Comparison of ENCODE assay signal across 12 mouse cellular contexts in genomic region chr4:155736421-155736820, GRCm38 (mm10). TPM values are rescaled to one million over a fixed set of nuclear protein-coding genes. Genes with fewer than 3 reads are reported as not detected.
DNase-seq lines count a peak whose midpoint lies in the region; ATAC-seq and TF ChIP-seq lines count a peak whose summit lies in the region.
"Had no signal": no experiment of that assay in that cellular context is flagged by ENCODE, and none has a peak within 500 bp of the region (broad histone marks: within the 10 kb centered on the region; RNA-seq: fewer than 3 reads in every experiment).

No protein-coding gene starts in this region.

- intact Hi-C loops in gastrocnemius, adult 2 months (cut with DNase I), result no loop called here
- intact Hi-C loops in gastrocnemius, postnatal 36 days (cut with DNase I), result no loop called here

- no peaks in the 10 kb centered on the region for H3K9me3 ChIP-seq in neural tube, embryonic 11.5 days (ENCODE audit: control insufficient read depth, low read length)
- H3K9me3 ChIP-seq in hindbrain, postnatal 0 days (ENCODE audit: low read length), result no peaks in the 10 kb centered on the region
- H3K9me3 ChIP-seq in neural tube, embryonic 15.5 days (replicated peaks), result no peaks in the 10 kb centered on the region

- TF ChIP-seq CTCF in gastrocnemius, adult 2 months (IDR thresholded peaks at IDR 0.05), result no peak
- TF ChIP-seq CTCF in hindbrain, postnatal 0 days (IDR thresholded peaks at IDR 0.05; ENCODE audit: low read depth), result no peak

- DNase-seq in gastrocnemius, adult 2 months, result peak; percentile 6
- no peak for DNase-seq in gastrocnemius, postnatal 36 days
- DNase-seq in neural tube, embryonic 11.5 days (ENCODE audit: low spot score), result no peak
- DNase-seq in neural tube, embryonic 10.5 days (ENCODE audit: extremely low spot score, low spot score), result no peak
- no peak for DNase-seq in hindbrain, postnatal 0 days (ENCODE audit: low spot score)
- DNase-seq in frontal cortex, postnatal 36 days (ENCODE audit: low spot score in 2 of 2), result no peak
- no peak for DNase-seq in kidney, postnatal 25 days
- DNase-seq: kidney, postnatal 14 days; lung, postnatal 14 days; right cerebral cortex, postnatal 4 days had no signal

- H3K4me2 ChIP-seq in neural tube, embryonic 11.5 days (ENCODE audit: low read depth), result peak overlapping the region; percentile 74
- peak overlapping the region; percentile 89 for H3K4me2 ChIP-seq in hindbrain, postnatal 0 days (ENCODE audit: low read depth, low read length)
- H3K4me2 ChIP-seq in neural tube, embryonic 15.5 days, result peak overlapping the region; percentile 88

- ATAC-seq in neural tube, embryonic 11.5 days (ENCODE audit: insufficient read depth, low FRiP score, low TSS enrichment), result no peak
- no peak for ATAC-seq in hindbrain, postnatal 0 days
- ATAC-seq in neural tube, embryonic 15.5 days (ENCODE audit: low FRiP score), result no peak

- H3K27ac ChIP-seq in gastrocnemius, adult 2 months, result no peak overlapping the region
- no peak overlapping the region for H3K27ac ChIP-seq in neural tube, embryonic 11.5 days (ENCODE audit: low read depth, low read length)
- no peak overlapping the region for H3K27ac ChIP-seq in hindbrain, postnatal 0 days
- H3K27ac ChIP-seq in neural tube, embryonic 15.5 days (replicated peaks), result no peak overlapping the region
- H3K27ac ChIP-seq: stomach, postnatal 0 days had no signal

- H3K4me3 ChIP-seq in gastrocnemius, adult 2 months, result no peak overlapping the region
- no peak overlapping the region for H3K4me3 ChIP-seq in neural tube, embryonic 11.5 days (ENCODE audit: low read depth, low read length)
- 0 out of 2 replicates have a peak overlapping the region, but pooled peaks have one; percentile 83 for H3K4me3 ChIP-seq in hindbrain, postnatal 0 days (ENCODE audit: low read length)
- H3K4me3 ChIP-seq in neural tube, embryonic 15.5 days (replicated peaks), result no peak overlapping the region; the same call in 1 of the 2 replicates

- 89% methylated on average over 5 of the region's 5 CpGs for WGBS in neural tube, embryonic 11.5 days
- WGBS in hindbrain, postnatal 0 days, result 89% methylated on average over 5 of the region's 5 CpGs
- WGBS in neural tube, embryonic 15.5 days, result 93% methylated on average over 5 of the region's 5 CpGs

- peaks cover 11% of the 10 kb centered on the region for H3K4me1 ChIP-seq in neural tube, embryonic 11.5 days (ENCODE audit: control insufficient read depth, insufficient read depth, low read length)
- peaks cover 8% of the 10 kb centered on the region; the same call in 1 of the 2 replicates for H3K4me1 ChIP-seq in hindbrain, postnatal 0 days (ENCODE audit: insufficient read depth, low read length)
- peaks cover 45% of the 10 kb centered on the region for H3K4me1 ChIP-seq in neural tube, embryonic 15.5 days

- no peaks in the 10 kb centered on the region for H3K27me3 ChIP-seq in neural tube, embryonic 11.5 days (ENCODE audit: control insufficient read depth, insufficient read depth, low read length)
- no peaks in the 10 kb centered on the region for H3K27me3 ChIP-seq in hindbrain, postnatal 0 days (ENCODE audit: insufficient read depth, low read length)
- no peaks in the 10 kb centered on the region for H3K27me3 ChIP-seq in neural tube, embryonic 15.5 days (replicated peaks)

- peaks cover 6% of the 10 kb centered on the region; the same call in 1 of the 2 replicates for H3K36me3 ChIP-seq in neural tube, embryonic 11.5 days (ENCODE audit: control insufficient read depth, insufficient read depth, low read length)
- peaks cover 16% of the 10 kb centered on the region; the same call in 1 of the 2 replicates for H3K36me3 ChIP-seq in hindbrain, postnatal 0 days (ENCODE audit: insufficient read depth, low read length)
- peaks cover 45% of the 10 kb centered on the region for H3K36me3 ChIP-seq in neural tube, embryonic 15.5 days

- no peak overlapping the region; the same call in 1 of the 2 replicates for H3K9ac ChIP-seq in neural tube, embryonic 11.5 days (ENCODE audit: low read length)
- no peak overlapping the region for H3K9ac ChIP-seq in hindbrain, postnatal 0 days (replicated peaks; ENCODE audit: low read length)
- peak overlapping the region; percentile 91; the same call in 1 of the 2 replicates for H3K9ac ChIP-seq in neural tube, embryonic 15.5 days (replicated peaks)

RNA-seq across cellular contexts. Expression of gene Tmem240, which starts 1.8 kb away (rescaled TPM):
- under 1 TPM; 0.41 to 0.67 TPM for total RNA-seq in gastrocnemius, adult 2 months (2021)
- total RNA-seq in gastrocnemius, postnatal 36 days (2021), result under 1 TPM; 0.28 to 0.39 TPM
- 0.64 and 1.3 TPM in 2 replicates for polyA plus RNA-seq in neural tube, embryonic 11.5 days (2014; fragmentation: Nextera tagmentation; extraction: Ambion mirVana)
- total RNA-seq in hindbrain, postnatal 0 days (2014; rRNA removed), result 73.3 and 82.2 TPM in 2 replicates
- polyA plus RNA-seq in hindbrain, postnatal 0 days (2015; fragmentation: Nextera tagmentation; extraction: Ambion mirVana), result 31.0 and 33.6 TPM in 2 replicates
- polyA plus RNA-seq in neural tube, embryonic 15.5 days (2015; fragmentation: Nextera tagmentation; extraction: Ambion mirVana), result 23.7 and 28.3 TPM in 2 replicates

RNA-seq across cellular contexts. Expression of gene Atad3a, which starts 24.5 kb away (rescaled TPM):
- total RNA-seq in gastrocnemius, adult 2 months (2021), result 10 to 100 TPM; 25.4 to 35.3 TPM
- total RNA-seq in gastrocnemius, postnatal 36 days (2021), result 10 to 100 TPM; 23.7 to 26.6 TPM
- polyA plus RNA-seq in neural tube, embryonic 11.5 days (2014; fragmentation: Nextera tagmentation; extraction: Ambion mirVana), result 92.4 and 101 TPM in 2 replicates
- total RNA-seq in hindbrain, postnatal 0 days (2014; rRNA removed), result 65.7 and 83.4 TPM in 2 replicates
- polyA plus RNA-seq in hindbrain, postnatal 0 days (2015; fragmentation: Nextera tagmentation; extraction: Ambion mirVana), result 68.8 and 72.2 TPM in 2 replicates
- polyA plus RNA-seq in neural tube, embryonic 15.5 days (2015; fragmentation: Nextera tagmentation; extraction: Ambion mirVana), result 90.0 and 96.6 TPM in 2 replicates

RNA-seq across cellular contexts. Expression of gene Ssu72, which starts 31.8 kb away (rescaled TPM):
- total RNA-seq in gastrocnemius, adult 2 months (2021), result 10 to 100 TPM; 42.3 to 44.5 TPM
- 10 to 100 TPM; 32.3 to 34.8 TPM for total RNA-seq in gastrocnemius, postnatal 36 days (2021)
- polyA plus RNA-seq in neural tube, embryonic 11.5 days (2014; fragmentation: Nextera tagmentation; extraction: Ambion mirVana), result 154 and 158 TPM in 2 replicates
- total RNA-seq in hindbrain, postnatal 0 days (2014; rRNA removed), result 110 and 117 TPM in 2 replicates
- polyA plus RNA-seq in hindbrain, postnatal 0 days (2015; fragmentation: Nextera tagmentation; extraction: Ambion mirVana), result 165 and 169 TPM in 2 replicates
- 165 and 171 TPM in 2 replicates for polyA plus RNA-seq in neural tube, embryonic 15.5 days (2015; fragmentation: Nextera tagmentation; extraction: Ambion mirVana)

RNA-seq across cellular contexts. Expression of gene Vwa1, which starts 38.1 kb away (rescaled TPM):
- 1 to 10 TPM; 4.8 to 7.4 TPM for total RNA-seq in gastrocnemius, adult 2 months (2021)
- 1 to 10 TPM; 4.6 to 4.7 TPM for total RNA-seq in gastrocnemius, postnatal 36 days (2021)
- 11.7 and 13.1 TPM in 2 replicates for polyA plus RNA-seq in neural tube, embryonic 11.5 days (2014; fragmentation: Nextera tagmentation; extraction: Ambion mirVana)
- total RNA-seq in hindbrain, postnatal 0 days (2014; rRNA removed), result 43.3 and 55.5 TPM in 2 replicates
- polyA plus RNA-seq in hindbrain, postnatal 0 days (2015; fragmentation: Nextera tagmentation; extraction: Ambion mirVana), result 27.8 and 29.4 TPM in 2 replicates
- polyA plus RNA-seq in neural tube, embryonic 15.5 days (2015; fragmentation: Nextera tagmentation; extraction: Ambion mirVana), result 30.0 and 31.9 TPM in 2 replicates

RNA-seq across cellular contexts. Expression of gene Fndc10, which starts 42.3 kb away (rescaled TPM):
- 1 to 10 TPM; 1.0 to 1.5 TPM for total RNA-seq in gastrocnemius, adult 2 months (2021)
- 1 to 10 TPM; 1.2 to 1.3 TPM for total RNA-seq in gastrocnemius, postnatal 36 days (2021)
- 2.2 and 2.7 TPM in 2 replicates for polyA plus RNA-seq in neural tube, embryonic 11.5 days (2014; fragmentation: Nextera tagmentation; extraction: Ambion mirVana)
- 50.5 and 52.0 TPM in 2 replicates for total RNA-seq in hindbrain, postnatal 0 days (2014; rRNA removed)
- polyA plus RNA-seq in hindbrain, postnatal 0 days (2015; fragmentation: Nextera tagmentation; extraction: Ambion mirVana), result 26.0 and 26.5 TPM in 2 replicates
- polyA plus RNA-seq in neural tube, embryonic 15.5 days (2015; fragmentation: Nextera tagmentation; extraction: Ambion mirVana), result 18.9 and 25.0 TPM in 2 replicates

Comparison
In these comparisons a context has a peak if more than half of its experiments do, and no peak if none do; other contexts are left out.
1. RNA of gene Tmem240, which starts 1.8 kb away (total RNA-seq): 73.3 to 82.2 TPM in hindbrain, postnatal 0 days; 0.41 to 0.67 TPM in gastrocnemius, adult 2 months and 0.28 to 0.39 TPM in gastrocnemius, postnatal 36 days; every median in the first group is over 10 times any median in the second.
2. Peak in every context shown above with its lines, with median percentiles within 50 percentile points of each other: H3K4me2 ChIP-seq.